Mouse (Mus musculus): ENCODE measurements around the gene Gm17655. TPM values are rescaled to one million over a fixed set of nuclear protein-coding genes. Genes with fewer than 3 reads are reported as not detected.
"Not testable (repeated sequence)": the region's sequence is repeated elsewhere in the genome, so short reads cannot be mapped to it uniquely, and the experiment has no call there.

The Gm17655 gene
- polyA plus RNA-seq (2014; fragmentation: Nextera tagmentation; extraction: Ambion mirVana): 3.3 and 7.2 TPM in 2 replicates

- not testable (repeated sequence) for DNase-seq; H3K4me1 ChIP-seq (ENCODE audit: insufficient read depth); ATAC-seq (ENCODE audit: insufficient read depth); H3K4me2 ChIP-seq; H3K9ac ChIP-seq; H3K27ac ChIP-seq (ENCODE audit: low read depth); H3K36me3 ChIP-seq (ENCODE audit: insufficient read depth); H3K4me3 ChIP-seq (ENCODE audit: low read depth, low read length); H3K27me3 ChIP-seq (ENCODE audit: insufficient read depth, low read length)
- peaks cover 14% of the 10 kb centered on the region for H3K9me3 ChIP-seq (ENCODE audit: low read depth, low read length)
- WGBS: 80% methylated on average over 2 of the region's 2 CpGs
Measured at GRCm38 (mm10) chr5:110072413-110072812, at the start of gene Gm17655. Gene Gm17655, minus strand, starts transcription at chr5:110072513.

- Histone ChIP-seq H3K27me3 (ENCODE audit: insufficient read depth, low read length) (no peaks in the 10 kb centered on the region), H3K4me1 (ENCODE audit: insufficient read depth) (peaks cover 7% of the 10 kb centered on the region; the same call in 1 of the 2 replicates), H3K36me3 (ENCODE audit: insufficient read depth) (peaks cover 29% of the 10 kb centered on the region), H3K4me2 (peak within 1 kb of the TSS; percentile 78), H3K27ac (ENCODE audit: low read depth) (peak within 1 kb of the TSS; percentile 76; the same call in 1 of the 2 replicates), H3K9me3 (ENCODE audit: low read depth, low read length) (peaks cover 5% of the 10 kb centered on the region; the same call in 1 of the 2 replicates), H3K9ac (peak within 1 kb of the TSS; percentile 63), H3K4me3 (ENCODE audit: low read depth, low read length) (peak within 1 kb of the TSS; percentile 58)
- DNase-seq (peak; percentile 89), ATAC-seq (ENCODE audit: insufficient read depth) (peak; percentile 40)
- WGBS: 1% methylated on average over 12 of the region's 12 CpGs
- 0 out of 2 replicates have a peak, but pooled peaks have one; percentile 3 for TF ChIP-seq CTCF (IDR thresholded peaks at IDR 0.05; ENCODE audit: low read depth)
Measured at GRCm38 (mm10) chr5:110109991-110110441, 37.7 kb upstream of the Gm17655 start, which contains the start of gene Zfp605. Gene Zfp605, plus strand, starts transcription at chr5:110110092.

GRCm38 (mm10) chr5:110108305-110108628, 36.0 kb upstream of the Gm17655 start:
- no peak overlapping the region for H3K9ac ChIP-seq

GRCm38 (mm10) chr5:110107581-110108304, 35.4 kb upstream of the Gm17655 start, which contains the start of gene Gtpbp6:
Gene Gtpbp6, minus strand, starts transcription at chr5:110108197.
- H3K4me2 ChIP-seq: peak within 1 kb of the TSS; percentile 85
- H3K36me3 ChIP-seq (ENCODE audit: insufficient read depth): peaks cover 46% of the 10 kb centered on the region
- H3K27me3 ChIP-seq (ENCODE audit: insufficient read depth, low read length): no peaks in the 10 kb centered on the region
- peak within 1 kb of the TSS; percentile 89 for H3K9ac ChIP-seq
- ATAC-seq (ENCODE audit: insufficient read depth): peak; percentile 86
- H3K9me3 ChIP-seq (ENCODE audit: low read depth, low read length): peaks cover 5% of the 10 kb centered on the region; the same call in 1 of the 2 replicates
- no peak for TF ChIP-seq CTCF (IDR thresholded peaks at IDR 0.05; ENCODE audit: low read depth)
- peak within 1 kb of the TSS; percentile 78 for H3K4me3 ChIP-seq (ENCODE audit: low read depth, low read length)
- peak within 1 kb of the TSS; percentile 99 for H3K27ac ChIP-seq (ENCODE audit: low read depth)
- under 1% methylated on average over 71 of the region's 71 CpGs for WGBS
- H3K4me1 ChIP-seq (ENCODE audit: insufficient read depth): peaks cover 7% of the 10 kb centered on the region; the same call in 1 of the 2 replicates
- DNase-seq: peak; percentile 97

More at GRCm38 (mm10) chr5:110108305-110108628, 36.0 kb upstream of the Gm17655 start:
- Histone ChIP-seq H3K27me3 (ENCODE audit: insufficient read depth, low read length) (no peaks in the 10 kb centered on the region), H3K27ac (ENCODE audit: low read depth) (peak overlapping the region; percentile 99), H3K36me3 (ENCODE audit: insufficient read depth) (peaks cover 46% of the 10 kb centered on the region), H3K4me3 (ENCODE audit: low read depth, low read length) (peak overlapping the region; percentile 78), H3K4me1 (ENCODE audit: insufficient read depth) (peaks cover 7% of the 10 kb centered on the region; the same call in 1 of the 2 replicates), H3K9me3 (ENCODE audit: low read depth, low read length) (peaks cover 5% of the 10 kb centered on the region; the same call in 1 of the 2 replicates), H3K4me2 (peak overlapping the region; percentile 85)
- DNase-seq: no peak
- no peak for ATAC-seq (ENCODE audit: insufficient read depth)
- TF ChIP-seq CTCF (IDR thresholded peaks at IDR 0.05; ENCODE audit: low read depth): peak; percentile 31
- 0% methylated on average over 7 of the region's 7 CpGs for WGBS

- peaks cover 5% of the 10 kb centered on the region; the same call in 1 of the 2 replicates for H3K9me3 ChIP-seq (ENCODE audit: low read depth, low read length)
- no peaks in the 10 kb centered on the region for H3K27me3 ChIP-seq (ENCODE audit: insufficient read depth, low read length)
- H3K27ac ChIP-seq (ENCODE audit: low read depth): peak overlapping the region; percentile 99
- no peak for TF ChIP-seq CTCF (IDR thresholded peaks at IDR 0.05; ENCODE audit: low read depth)
- ATAC-seq (ENCODE audit: insufficient read depth) (peak; percentile 48), DNase-seq (no peak)
- 12% methylated on average over 41 of the region's 41 CpGs for WGBS
- H3K9ac ChIP-seq: peak overlapping the region; percentile 89
- peak overlapping the region; percentile 78 for H3K4me3 ChIP-seq (ENCODE audit: low read depth, low read length)
- peak overlapping the region; percentile 85 for H3K4me2 ChIP-seq
- H3K4me1 ChIP-seq (ENCODE audit: insufficient read depth): peaks cover 7% of the 10 kb centered on the region; the same call in 1 of the 2 replicates
- H3K36me3 ChIP-seq (ENCODE audit: insufficient read depth): peaks cover 43% of the 10 kb centered on the region
Measured at GRCm38 (mm10) chr5:110106901-110107564, 34.7 kb upstream of the Gm17655 start.

GRCm38 (mm10) chr5:110106140-110106871, 34.0 kb upstream of the Gm17655 start:
- TF ChIP-seq CTCF (IDR thresholded peaks at IDR 0.05; ENCODE audit: low read depth): no peak
- ATAC-seq (ENCODE audit: insufficient read depth): no peak
- H3K9me3 ChIP-seq (ENCODE audit: low read depth, low read length): peaks cover 5% of the 10 kb centered on the region; the same call in 1 of the 2 replicates
- no peak overlapping the region; the same call in 1 of the 2 replicates for H3K9ac ChIP-seq
- H3K4me2 ChIP-seq: peak overlapping the region; percentile 85
- H3K4me1 ChIP-seq (ENCODE audit: insufficient read depth): peaks cover 11% of the 10 kb centered on the region
- 94% methylated on average over 26 of the region's 26 CpGs for WGBS
- no peak overlapping the region for H3K27ac ChIP-seq (ENCODE audit: low read depth)
- H3K27me3 ChIP-seq (ENCODE audit: insufficient read depth, low read length): no peaks in the 10 kb centered on the region
- DNase-seq: no peak
- peaks cover 39% of the 10 kb centered on the region for H3K36me3 ChIP-seq (ENCODE audit: insufficient read depth)
- H3K4me3 ChIP-seq (ENCODE audit: low read depth, low read length): peak overlapping the region; percentile 78
